Mouse (Mus musculus): ENCODE measurements around the gene Znrf1.

- TF ChIP-seq CTCF (IDR thresholded peaks at IDR 0.05; ENCODE audit: borderline replicate concordance, insufficient read depth, low read depth, low read length): no peak
- no peak for TF ChIP-seq POLR2A (IDR thresholded peaks at IDR 0.05; ENCODE audit: borderline replicate concordance, insufficient read depth, low read length)
Observed at GRCm38 (mm10) chr8:111570432-111570831, 34.5 kb downstream of the Znrf1 start.
